Mouse (Mus musculus): Measurements from ENCODE around the gene Slc6a6. TPM values are rescaled to one million over a fixed set of nuclear protein-coding genes. Genes with fewer than 3 reads are reported as not detected.

Gene Slc6a6
- polyA plus RNA-seq, 1 experiment from 2014 or later, result 54.6 TPM

DNA sequence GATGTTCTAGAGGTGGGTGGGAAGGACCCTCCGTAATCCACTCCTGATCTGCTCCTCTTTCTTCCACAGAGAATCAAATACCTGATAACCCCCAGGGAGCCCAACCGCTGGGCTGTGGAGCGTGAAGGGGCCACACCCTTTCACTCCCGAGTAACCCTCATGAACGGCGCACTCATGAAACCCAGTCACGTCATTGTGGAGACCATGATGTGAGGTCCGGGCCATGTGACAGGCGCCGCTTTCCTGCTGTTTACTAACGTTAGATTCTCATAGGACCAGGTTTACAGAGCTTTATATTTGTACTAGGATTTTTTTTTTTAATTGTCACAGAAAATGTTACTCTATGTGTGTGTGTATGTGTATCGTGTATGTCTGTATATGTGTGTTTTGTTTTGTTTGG is 71.0 kb downstream of the Slc6a6 start:
- no peak for ATAC-seq (ENCODE audit: insufficient read depth, low FRiP score, low read depth)
- WGBS, result 85% methylated on average over 12 of the region's 12 CpGs
- Histone ChIP-seq H3K4me2 (no peak overlapping the region), H3K27me3 (replicated peaks) (no peaks in the 10 kb centered on the region), H3K27ac (no peak overlapping the region), H3K4me3 (replicated peaks) (no peak overlapping the region), H3K9me3 (no peaks in the 10 kb centered on the region), H3K36me3 (0 out of 2 replicates have a peak, but pooled peaks cover 8% of the 10 kb centered on the region), H3K9ac (no peak overlapping the region), H3K4me1 (0 out of 2 replicates have a peak, but pooled peaks cover 3% of the 10 kb centered on the region)

DNA sequence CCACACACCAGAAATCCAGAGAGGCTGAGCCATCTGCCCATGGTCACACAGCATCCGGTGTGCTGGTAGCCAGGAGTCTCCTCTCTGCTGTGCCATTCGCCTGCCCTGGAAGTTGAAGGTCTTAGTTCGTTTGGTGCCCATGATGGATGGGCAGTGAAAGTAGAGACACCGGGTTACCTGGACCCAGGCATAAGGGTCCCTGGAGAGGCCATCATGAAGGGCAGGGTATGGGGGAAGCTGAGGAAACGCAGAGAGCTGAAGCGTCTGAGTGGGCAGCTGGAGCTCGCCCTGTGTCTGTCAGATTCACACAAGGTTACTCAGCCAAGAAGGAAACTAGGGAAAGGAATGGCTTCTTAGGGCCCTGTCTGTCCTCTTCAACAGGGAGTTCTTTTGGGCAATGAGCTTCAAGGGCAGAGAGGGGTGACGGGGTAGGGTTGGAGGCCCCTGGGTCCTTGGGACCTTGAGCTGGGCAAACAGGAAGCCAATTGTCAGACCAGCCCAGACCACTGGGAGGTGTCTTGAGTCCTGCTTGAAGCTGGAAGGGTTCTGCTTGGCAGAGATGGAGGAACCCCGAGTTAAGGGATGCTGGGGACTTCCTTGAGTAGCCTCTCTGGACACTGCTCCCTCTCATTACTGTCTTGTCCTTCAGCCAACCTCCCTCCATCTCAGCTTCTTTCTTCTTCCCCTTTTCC is 78.3 kb downstream of the Slc6a6 start:
- 75% methylated on average over 9 of the region's 9 CpGs for WGBS
- H3K4me3 ChIP-seq (replicated peaks), result no peak overlapping the region
- H3K9me3 ChIP-seq, result no peaks in the 10 kb centered on the region
- H3K27me3 ChIP-seq (replicated peaks), result no peaks in the 10 kb centered on the region
- H3K36me3 ChIP-seq, result no peaks in the 10 kb centered on the region
- no peak overlapping the region for H3K4me2 ChIP-seq
- no peaks in the 10 kb centered on the region for H3K4me1 ChIP-seq
- H3K9ac ChIP-seq, result no peak overlapping the region
- no peak overlapping the region for H3K27ac ChIP-seq
- ATAC-seq (ENCODE audit: insufficient read depth, low FRiP score, low read depth), result no peak

DNA sequence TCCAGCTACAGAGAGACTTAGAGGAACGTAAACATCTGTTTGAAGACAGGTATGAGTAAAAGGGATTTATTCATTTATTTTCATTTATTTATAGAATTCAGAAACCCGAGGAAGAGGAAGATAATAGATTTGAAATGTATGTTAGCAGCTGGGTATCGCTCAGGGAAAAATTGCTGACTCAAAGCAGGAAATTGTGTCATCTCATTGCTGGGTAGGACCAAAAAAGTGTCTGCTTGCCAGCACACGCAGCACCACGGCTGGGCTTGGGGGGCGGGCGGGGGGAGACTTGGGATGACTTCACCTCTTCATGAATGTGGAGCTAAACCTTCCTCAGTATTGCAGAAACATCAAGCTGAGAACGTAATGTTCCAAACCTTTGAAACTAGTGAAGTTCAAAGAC is 83.7 kb downstream of the Slc6a6 start:
- no peaks in the 10 kb centered on the region for H3K9me3 ChIP-seq
- H3K36me3 ChIP-seq, result no peaks in the 10 kb centered on the region
- H3K9ac ChIP-seq, result no peak overlapping the region
- no peaks in the 10 kb centered on the region for H3K4me1 ChIP-seq
- WGBS, result 65% methylated on average over 8 of the region's 8 CpGs
- no peak overlapping the region for H3K27ac ChIP-seq
- no peak for ATAC-seq (ENCODE audit: insufficient read depth, low FRiP score, low read depth)
- no peak overlapping the region for H3K4me2 ChIP-seq
- no peaks in the 10 kb centered on the region for H3K27me3 ChIP-seq (replicated peaks)
- no peak overlapping the region for H3K4me3 ChIP-seq (replicated peaks)

DNA sequence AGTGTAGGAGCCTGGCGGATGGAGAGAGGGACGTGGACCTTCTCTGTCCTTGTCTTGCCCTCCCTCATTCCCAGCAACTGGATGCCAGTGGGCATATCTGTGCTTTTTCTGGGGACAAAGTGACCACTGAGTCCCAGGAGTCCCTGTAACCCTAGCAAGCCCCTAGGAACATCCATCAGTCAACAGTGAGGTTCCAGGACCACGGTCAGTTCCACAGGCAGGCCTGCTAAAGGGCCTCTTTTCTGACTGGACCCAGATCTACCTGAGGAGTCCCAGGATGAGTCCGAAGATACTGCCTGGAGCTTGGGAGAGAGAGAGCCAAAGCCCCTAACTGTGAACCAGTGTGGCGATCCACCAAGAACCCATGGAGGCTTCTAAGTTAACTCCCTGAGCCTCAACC is 90.1 kb downstream of the Slc6a6 start:
- no peak overlapping the region for H3K9ac ChIP-seq
- no peak overlapping the region for H3K4me3 ChIP-seq (replicated peaks)
- no peaks in the 10 kb centered on the region for H3K4me1 ChIP-seq
- 60% methylated on average over 5 of the region's 5 CpGs for WGBS
- H3K4me2 ChIP-seq, result no peak overlapping the region
- no peaks in the 10 kb centered on the region for H3K36me3 ChIP-seq
- H3K27me3 ChIP-seq (replicated peaks), result no peaks in the 10 kb centered on the region
- ATAC-seq (ENCODE audit: insufficient read depth, low FRiP score, low read depth), result no peak
- no peaks in the 10 kb centered on the region for H3K9me3 ChIP-seq
- no peak overlapping the region for H3K27ac ChIP-seq

DNA sequence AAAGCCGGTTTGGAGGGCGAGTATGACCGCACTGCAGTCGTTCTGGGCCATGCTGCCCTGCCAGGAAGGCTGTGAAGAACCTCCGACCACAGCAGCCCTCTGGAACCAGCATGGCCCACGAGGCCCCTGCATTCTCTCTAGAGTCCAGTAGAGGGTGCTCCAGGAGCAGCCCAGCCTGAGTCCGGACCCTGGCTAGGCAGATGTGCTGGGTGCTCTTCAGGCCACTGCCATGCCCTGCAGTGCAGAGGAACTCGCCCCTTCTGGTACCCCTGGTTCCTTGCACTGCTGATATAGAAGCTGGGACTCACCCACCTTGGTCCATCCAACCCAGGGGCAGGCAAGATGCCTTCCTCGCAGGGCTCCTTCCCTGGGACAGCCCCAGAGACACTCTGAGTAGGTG is 92.7 kb downstream of the Slc6a6 start:
- Histone ChIP-seq H3K9ac (no peak overlapping the region), H3K27me3 (replicated peaks) (no peaks in the 10 kb centered on the region), H3K9me3 (no peaks in the 10 kb centered on the region), H3K4me1 (no peaks in the 10 kb centered on the region), H3K27ac (no peak overlapping the region), H3K4me3 (replicated peaks) (no peak overlapping the region), H3K36me3 (no peaks in the 10 kb centered on the region), H3K4me2 (no peak overlapping the region)
- ATAC-seq (ENCODE audit: insufficient read depth, low FRiP score, low read depth), result no peak
- WGBS, result 14% methylated on average over 9 of the region's 9 CpGs

DNA sequence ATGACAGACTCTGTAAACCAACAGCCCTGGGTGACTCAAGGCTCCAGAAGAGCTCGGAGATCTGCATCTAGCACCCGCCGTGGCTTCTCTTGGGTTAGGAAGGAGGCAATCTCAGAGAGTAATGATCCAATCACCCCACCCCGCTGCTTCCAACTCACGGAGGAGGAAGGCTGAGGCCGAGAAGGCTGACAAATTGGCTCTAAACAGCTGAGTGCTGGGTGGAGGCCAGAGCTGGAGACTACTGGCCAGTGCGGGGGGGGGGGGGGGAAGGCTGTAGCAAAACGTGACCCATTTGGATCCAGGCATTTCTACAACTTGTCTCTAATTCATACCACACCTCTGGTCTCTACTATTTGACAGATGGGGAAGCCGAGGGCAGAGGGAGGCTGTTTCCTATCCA is 95.4 kb downstream of the Slc6a6 start:
- Histone ChIP-seq H3K27ac (no peak overlapping the region), H3K9ac (no peak overlapping the region), H3K27me3 (replicated peaks) (no peaks in the 10 kb centered on the region), H3K4me3 (replicated peaks) (no peak overlapping the region), H3K36me3 (no peaks in the 10 kb centered on the region), H3K4me1 (no peaks in the 10 kb centered on the region), H3K9me3 (no peaks in the 10 kb centered on the region), H3K4me2 (no peak overlapping the region)
- ATAC-seq (ENCODE audit: insufficient read depth, low FRiP score, low read depth), result no peak
- 65% methylated on average over 8 of the region's 9 CpGs for WGBS

DNA sequence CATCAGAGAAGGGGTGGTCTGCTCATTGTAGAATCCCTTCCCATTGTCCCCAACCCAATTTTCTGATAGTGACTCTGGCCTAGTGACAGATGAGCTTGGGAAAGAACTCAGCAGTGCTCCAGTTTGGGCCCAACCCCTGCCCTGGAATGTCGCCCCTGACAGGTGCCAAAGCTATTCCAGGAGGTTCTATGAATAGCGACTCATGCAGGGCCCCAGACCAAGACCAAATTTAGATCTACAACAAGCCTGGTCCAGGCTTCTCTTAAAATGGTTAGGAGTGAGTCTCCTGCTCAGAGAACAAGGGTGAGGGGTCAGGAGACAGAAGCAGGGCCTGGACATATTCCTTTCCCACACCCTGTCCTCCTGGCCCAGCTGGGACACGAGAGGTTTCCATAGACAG is 101.2 kb downstream of the Slc6a6 start:
- H3K4me3 ChIP-seq (replicated peaks), result no peak overlapping the region
- H3K4me2 ChIP-seq, result no peak overlapping the region
- no peak for ATAC-seq (ENCODE audit: insufficient read depth, low FRiP score, low read depth)
- 67% methylated on average over 3 of the region's 3 CpGs for WGBS
- no peak overlapping the region for H3K9ac ChIP-seq
- no peaks in the 10 kb centered on the region for H3K36me3 ChIP-seq
- H3K27me3 ChIP-seq (replicated peaks), result no peaks in the 10 kb centered on the region
- H3K27ac ChIP-seq, result no peak overlapping the region
- no peaks in the 10 kb centered on the region for H3K9me3 ChIP-seq
- no peaks in the 10 kb centered on the region for H3K4me1 ChIP-seq

DNA sequence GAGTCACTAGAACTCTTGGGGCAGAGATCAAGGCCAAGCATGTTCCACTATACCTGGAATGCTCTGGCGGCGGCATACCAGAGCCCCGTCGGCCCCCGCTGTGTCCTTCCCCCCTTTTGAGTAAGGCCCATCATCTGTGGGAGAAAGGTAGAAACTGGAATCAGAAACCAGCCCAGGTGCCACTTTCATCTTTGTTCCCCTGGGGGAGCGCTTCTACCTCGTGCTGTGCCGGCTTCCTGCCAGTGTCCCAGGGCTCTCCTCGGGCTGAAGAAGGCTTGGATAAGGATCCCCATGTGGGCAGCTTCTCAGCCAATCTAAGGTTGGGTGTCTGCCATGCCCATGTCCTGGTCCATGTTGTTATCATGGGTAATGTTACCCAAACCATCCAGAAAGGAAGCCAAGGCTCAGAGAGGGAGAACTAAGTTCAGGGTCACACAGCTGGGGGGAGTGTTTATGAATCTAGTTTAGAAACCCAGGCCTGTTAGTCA is 104.5 kb downstream of the Slc6a6 start:
- Histone ChIP-seq H3K9me3 (no peaks in the 10 kb centered on the region), H3K36me3 (no peaks in the 10 kb centered on the region), H3K27ac (no peak overlapping the region), H3K27me3 (replicated peaks) (no peaks in the 10 kb centered on the region), H3K4me2 (no peak overlapping the region), H3K4me3 (replicated peaks) (no peak overlapping the region), H3K9ac (no peak overlapping the region), H3K4me1 (no peaks in the 10 kb centered on the region)
- ATAC-seq (ENCODE audit: insufficient read depth, low FRiP score, low read depth), result no peak
- WGBS, result 73% methylated on average over 9 of the region's 9 CpGs

DNA sequence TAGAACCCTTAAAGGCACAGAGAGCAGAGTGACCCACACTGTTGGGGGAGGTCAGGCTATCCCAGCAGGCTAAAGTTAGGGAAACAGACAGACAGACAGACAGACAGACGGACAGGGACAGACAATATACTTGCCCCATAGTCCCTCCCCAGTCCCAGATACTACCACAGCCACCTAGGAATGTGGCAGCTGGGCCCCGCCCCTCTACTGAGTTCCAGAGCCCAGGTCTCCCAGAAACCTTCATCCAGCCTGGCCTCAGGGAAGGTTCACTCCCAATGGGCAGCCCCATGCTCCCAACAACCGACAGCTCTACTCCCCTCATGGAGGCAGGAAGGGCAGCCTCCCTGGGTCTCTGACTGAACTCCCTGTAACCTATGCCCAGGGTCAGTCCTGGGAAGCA is 111.8 kb downstream of the Slc6a6 start:
- Histone ChIP-seq H3K27me3 (replicated peaks) (no peaks in the 10 kb centered on the region), H3K9me3 (no peaks in the 10 kb centered on the region), H3K4me1 (no peaks in the 10 kb centered on the region), H3K36me3 (no peaks in the 10 kb centered on the region), H3K4me3 (replicated peaks) (no peak overlapping the region), H3K4me2 (no peak overlapping the region), H3K27ac (no peak overlapping the region), H3K9ac (no peak overlapping the region)
- no peak for ATAC-seq (ENCODE audit: insufficient read depth, low FRiP score, low read depth)
- 46% methylated on average over 3 of the region's 3 CpGs for WGBS

DNA sequence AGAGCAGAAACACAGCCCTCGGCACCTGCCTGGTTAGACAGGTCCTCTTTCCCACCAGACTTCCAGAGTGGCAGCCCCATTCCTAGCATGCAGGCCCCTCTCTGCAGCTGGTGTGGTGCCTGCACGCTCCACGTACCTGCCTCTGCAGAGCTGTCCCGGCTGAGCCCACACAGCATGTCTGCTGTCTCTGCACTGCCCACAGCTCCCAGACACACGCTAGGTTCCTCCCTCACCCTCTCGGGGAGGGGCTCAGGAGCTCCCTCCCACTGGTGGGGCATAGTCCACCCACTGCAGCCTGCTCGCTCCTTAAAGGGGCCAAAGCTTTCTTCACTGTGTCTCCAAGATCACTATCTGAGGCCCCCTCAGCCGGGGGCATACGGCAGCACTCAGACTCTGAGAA is 112.2 kb downstream of the Slc6a6 start:
- Histone ChIP-seq H3K9ac (no peak overlapping the region), H3K27ac (no peak overlapping the region), H3K9me3 (no peaks in the 10 kb centered on the region), H3K4me2 (no peak overlapping the region), H3K4me3 (replicated peaks) (no peak overlapping the region), H3K36me3 (no peaks in the 10 kb centered on the region), H3K27me3 (replicated peaks) (no peaks in the 10 kb centered on the region), H3K4me1 (no peaks in the 10 kb centered on the region)
- WGBS, result 38% methylated on average over 9 of the region's 9 CpGs
- no peak for ATAC-seq (ENCODE audit: insufficient read depth, low FRiP score, low read depth)

DNA sequence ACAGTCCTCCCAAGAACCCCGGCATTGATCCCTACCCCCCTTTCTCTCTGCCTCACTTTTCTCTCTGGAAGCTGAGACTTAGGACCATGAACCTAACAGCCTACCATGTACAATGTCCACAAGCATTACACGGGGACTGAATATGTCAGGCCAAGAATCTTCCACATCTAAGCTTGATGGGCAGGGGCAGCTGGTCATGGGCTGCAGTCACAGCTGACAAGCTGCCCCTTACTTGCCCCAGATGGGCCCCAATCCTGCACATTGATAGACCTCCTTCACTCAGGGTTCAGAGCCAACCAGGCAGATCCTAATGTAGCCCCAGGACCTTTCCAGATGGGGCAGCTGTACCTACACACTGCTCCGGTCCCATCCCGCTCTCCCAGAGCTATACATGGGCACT is 112.9 kb downstream of the Slc6a6 start:
- no peak overlapping the region for H3K4me3 ChIP-seq (replicated peaks)
- no peaks in the 10 kb centered on the region for H3K9me3 ChIP-seq
- H3K36me3 ChIP-seq, result no peaks in the 10 kb centered on the region
- WGBS, result 85% methylated on average over 4 of the region's 4 CpGs
- ATAC-seq (ENCODE audit: insufficient read depth, low FRiP score, low read depth), result no peak
- no peak overlapping the region for H3K27ac ChIP-seq
- no peaks in the 10 kb centered on the region for H3K27me3 ChIP-seq (replicated peaks)
- no peak overlapping the region for H3K9ac ChIP-seq
- H3K4me1 ChIP-seq, result no peaks in the 10 kb centered on the region
- no peak overlapping the region for H3K4me2 ChIP-seq

DNA sequence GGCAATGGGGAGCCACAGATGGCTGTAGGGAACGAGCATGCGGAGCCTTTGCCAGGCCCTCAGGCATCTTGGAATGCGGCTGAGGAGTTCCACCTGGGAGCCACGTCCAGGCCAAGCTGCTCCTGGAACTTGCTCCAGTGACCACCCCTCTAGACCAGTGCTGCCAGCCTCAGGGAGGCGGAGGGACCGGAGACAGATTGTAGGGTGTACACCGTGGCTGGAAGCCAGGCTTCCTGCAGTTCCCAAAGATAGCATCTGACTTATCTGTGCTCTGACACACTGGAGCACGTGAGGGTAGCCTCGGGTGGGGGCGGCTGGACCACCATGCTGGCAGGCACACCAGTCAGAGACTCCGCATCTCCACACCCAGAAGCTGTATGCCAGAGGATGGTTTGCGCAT is 114.6 kb downstream of the Slc6a6 start:
- H3K4me2 ChIP-seq, result no peak overlapping the region
- H3K9me3 ChIP-seq, result no peaks in the 10 kb centered on the region
- ATAC-seq (ENCODE audit: insufficient read depth, low FRiP score, low read depth), result no peak
- WGBS, result 56% methylated on average over 12 of the region's 12 CpGs
- no peaks in the 10 kb centered on the region for H3K36me3 ChIP-seq
- H3K9ac ChIP-seq, result no peak overlapping the region
- no peaks in the 10 kb centered on the region for H3K4me1 ChIP-seq
- no peaks in the 10 kb centered on the region for H3K27me3 ChIP-seq (replicated peaks)
- H3K4me3 ChIP-seq (replicated peaks), result no peak overlapping the region
- H3K27ac ChIP-seq, result no peak overlapping the region

DNA sequence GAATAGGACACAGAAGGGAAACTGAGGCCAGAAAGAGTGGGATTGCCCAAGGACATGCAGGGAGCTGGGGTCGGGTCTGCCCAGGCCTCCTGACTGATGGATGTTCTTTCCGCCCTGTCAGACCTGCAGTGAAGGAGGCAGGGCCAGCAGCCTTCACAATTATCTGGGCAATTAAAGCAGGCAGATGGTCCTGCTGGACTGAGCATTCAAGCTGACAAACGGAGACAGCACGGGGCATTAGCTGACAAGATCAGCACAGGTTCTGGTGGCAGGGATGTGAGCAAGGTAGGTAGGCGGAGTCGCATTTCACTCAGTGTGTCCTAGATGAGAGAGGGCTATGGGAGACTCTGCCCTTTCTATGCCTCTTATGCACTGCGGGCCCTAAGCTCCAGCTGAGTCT is 120.3 kb downstream of the Slc6a6 start:
- H3K9me3 ChIP-seq, result no peaks in the 10 kb centered on the region
- H3K36me3 ChIP-seq, result no peaks in the 10 kb centered on the region
- WGBS, result 47% methylated on average over 7 of the region's 7 CpGs
- no peak overlapping the region for H3K4me2 ChIP-seq
- H3K4me3 ChIP-seq (replicated peaks), result no peak overlapping the region
- ATAC-seq (ENCODE audit: insufficient read depth, low FRiP score, low read depth), result no peak
- peaks cover 10% of the 10 kb centered on the region; the same call in 1 of the 2 replicates for H3K4me1 ChIP-seq
- H3K27ac ChIP-seq, result no peak overlapping the region
- H3K9ac ChIP-seq, result no peak overlapping the region
- H3K27me3 ChIP-seq (replicated peaks), result peaks cover 38% of the 10 kb centered on the region
